Mouse (Mus musculus) midbrain, embryonic 15.5 days (tissue): ENCODE results near the gene Syt7. TPM values are rescaled to one million over a fixed set of nuclear protein-coding genes. Genes with fewer than 3 reads are reported as not detected.

Source experiments
- ATAC-seq: fragments of 200-750 bp; cut with Nextera tagmentation; replicated peaks from 2 replicates; pipeline ENCODE4 v1.8.0; 2017; ENCODE audit warnings: moderate TSS enrichment
- H3K27ac ChIP-seq: fragments of 300-500 bp; sonication (generic); 2 replicates; pipeline ENCODE4 v1.5.1; 2015; ENCODE audit warnings: mild to moderate bottlenecking, inconsistent platforms
- H3K27me3 ChIP-seq: fragments of 300-500 bp; sonication (generic); replicated peaks from 2 replicates; pipeline ENCODE4 v1.6.1; 2015; ENCODE audit warnings: inconsistent platforms
- H3K36me3 ChIP-seq: fragments of 300-500 bp; sonication (generic); replicated peaks from 2 replicates; pipeline ENCODE4 v1.6.1; 2015; ENCODE audit warnings: inconsistent platforms
- H3K4me1 ChIP-seq: fragments of 300-500 bp; sonication (generic); 2 replicates; pipeline ENCODE4 v1.6.1; 2015; ENCODE audit warnings: inconsistent platforms
- H3K4me2 ChIP-seq: fragments of 300-500 bp; sonication (generic); 2 replicates; pipeline ENCODE4 v1.6.1; 2015; ENCODE audit warnings: inconsistent platforms, mild to moderate bottlenecking, moderate library complexity
- H3K4me3 ChIP-seq: fragments of 300-500 bp; sonication (generic); 2 replicates; pipeline ENCODE4 v1.5.1; 2015; ENCODE audit warnings: mild to moderate bottlenecking, inconsistent platforms
- H3K9ac ChIP-seq: fragments of 300-500 bp; sonication (generic); 2 replicates; pipeline ENCODE4 v1.6.1; 2015; ENCODE audit warnings: mild to moderate bottlenecking, inconsistent platforms
- H3K9me3 ChIP-seq: fragments of 300-500 bp; sonication (generic); 2 replicates; pipeline ENCODE4 v1.6.1; 2016; ENCODE audit warnings: inconsistent platforms
- WGBS: fragments of 180-500 bp; shearing (Covaris S2); methylation state at CpG from one replicate; pipeline ENCODE4 v1.1.7; 2015; ENCODE audit warnings: mixed read lengths; 5-methylcytosine and 5-hydroxymethylcytosine counted together
- polyA plus RNA-seq: library from polyadenylated mRNA; unstranded; fragments of >200 nt; fragmentation: Nextera tagmentation; extraction: Ambion mirVana; gene quantifications from 2 replicates; pipeline ENCODE4 v1.2.1, GENCODE M21; 2015

Syt7 gene
- polyA plus RNA-seq, 1 experiment from 2014 or later, result 21.0 TPM

GRCm38 (mm10) chr19:10495670-10496069, 106.8 kb downstream of the Syt7 start:
- H3K4me2 ChIP-seq, result no peak overlapping the region
- H3K27me3 ChIP-seq, result no peaks in the 10 kb centered on the region
- no peaks in the 10 kb centered on the region for H3K36me3 ChIP-seq
- 89% methylated on average over 1 of the region's 1 CpGs for WGBS
- H3K9ac ChIP-seq, result no peak overlapping the region
- H3K9me3 ChIP-seq, result no peaks in the 10 kb centered on the region
- ATAC-seq, result no peak
- H3K27ac ChIP-seq, result no peak overlapping the region
- no peaks in the 10 kb centered on the region for H3K4me1 ChIP-seq
- H3K4me3 ChIP-seq, result no peak overlapping the region

- H3K4me1 ChIP-seq, result no peaks in the 10 kb centered on the region
- 36% methylated on average over 2 of the region's 2 CpGs for whole genome bisulfite sequencing
- no peak overlapping the region for H3K4me3 ChIP-seq
- H3K27ac ChIP-seq, result peak overlapping the region; percentile 39
- H3K9ac ChIP-seq, result no peak overlapping the region
- no peaks in the 10 kb centered on the region for H3K27me3 ChIP-seq
- no peak overlapping the region for H3K4me2 ChIP-seq
- peak; percentile 59; the same call in 1 of the 2 replicates for ATAC-seq
- H3K9me3 ChIP-seq, result no peaks in the 10 kb centered on the region
- no peaks in the 10 kb centered on the region; the same call in 1 of the 2 replicates for H3K36me3 ChIP-seq
Observed at GRCm38 (mm10) chr19:10496976-10497375, 108.1 kb downstream of the Syt7 start.

GRCm38 (mm10) chr19:10497512-10498160, 108.7 kb downstream of the Syt7 start:
- no peaks in the 10 kb centered on the region for H3K4me1 ChIP-seq
- peak overlapping the region; percentile 39 for H3K27ac ChIP-seq
- no peaks in the 10 kb centered on the region for H3K9me3 ChIP-seq
- no peak overlapping the region for H3K4me3 ChIP-seq
- 57% methylated on average over 8 of the region's 8 CpGs for WGBS
- no peak overlapping the region for H3K4me2 ChIP-seq
- no peaks in the 10 kb centered on the region; the same call in 1 of the 2 replicates for H3K36me3 ChIP-seq
- ATAC-seq, result peak; percentile 41; the same call in 1 of the 2 replicates
- H3K27me3 ChIP-seq, result no peaks in the 10 kb centered on the region
- no peak overlapping the region; the same call in 1 of the 2 replicates for H3K9ac ChIP-seq

- 96% methylated on average over 8 of the region's 8 CpGs for WGBS
- no peak overlapping the region for H3K9ac ChIP-seq
- ATAC-seq, result no peak
- H3K4me3 ChIP-seq, result no peak overlapping the region
- no peaks in the 10 kb centered on the region for H3K9me3 ChIP-seq
- no peaks in the 10 kb centered on the region for H3K4me1 ChIP-seq
- peaks cover under 1% of the 10 kb centered on the region; the same call in 1 of the 2 replicates for H3K36me3 ChIP-seq
- no peaks in the 10 kb centered on the region for H3K27me3 ChIP-seq
- H3K27ac ChIP-seq, result no peak overlapping the region
- H3K4me2 ChIP-seq, result no peak overlapping the region
Observed at GRCm38 (mm10) chr19:10500581-10500980, 111.7 kb downstream of the Syt7 start.

- no peak overlapping the region for H3K9ac ChIP-seq
- H3K27ac ChIP-seq, result no peak overlapping the region
- H3K4me3 ChIP-seq, result no peak overlapping the region
- WGBS, result 1% methylated on average over 4 of the region's 4 CpGs
- H3K27me3 ChIP-seq, result no peaks in the 10 kb centered on the region
- H3K4me1 ChIP-seq, result no peaks in the 10 kb centered on the region
- no peaks in the 10 kb centered on the region for H3K9me3 ChIP-seq
- H3K36me3 ChIP-seq, result peaks cover 6% of the 10 kb centered on the region; the same call in 1 of the 2 replicates
- H3K4me2 ChIP-seq, result no peak overlapping the region
- ATAC-seq, result peak; percentile 87
Observed at GRCm38 (mm10) chr19:10502571-10502970, 113.7 kb downstream of the Syt7 start.

Other genes starting within 250 kb of the Syt7 start
- gene Fads1, start 206.2 kb upstream of the Syt7 start, polyA plus RNA-seq, result 175 and 182 TPM in 2 replicates
- 324 and 334 TPM in 2 replicates for gene Tmem258, start 185.1 kb upstream of the Syt7 start, polyA plus RNA-seq
- gene Fen1, start 184.9 kb upstream of the Syt7 start, polyA plus RNA-seq, result 25.5 and 27.8 TPM in 2 replicates
- gene Myrf, start 148.3 kb upstream of the Syt7 start, polyA plus RNA-seq, result 0.62 and 0.79 TPM in 2 replicates
- gene Dagla, start 84.2 kb upstream of the Syt7 start, polyA plus RNA-seq, result 12.7 and 13.4 TPM in 2 replicates
- 1.7 and 2.4 TPM in 2 replicates for gene Lrrc10b, start 68.4 kb downstream of the Syt7 start, polyA plus RNA-seq
- gene Ppp1r32, start 93.8 kb downstream of the Syt7 start, polyA plus RNA-seq, result 2.4 and 3.7 TPM in 2 replicates
- 53.4 and 58.9 TPM in 2 replicates for gene Cpsf7, start 136.2 kb downstream of the Syt7 start, polyA plus RNA-seq
- gene Sdhaf2, start 137.1 kb downstream of the Syt7 start, polyA plus RNA-seq, result 61.0 and 64.5 TPM in 2 replicates
- 50.1 and 51.1 TPM in 2 replicates for gene Tmem216, start 167.1 kb downstream of the Syt7 start, polyA plus RNA-seq
- gene Cyb561a3, start 188.1 kb downstream of the Syt7 start, polyA plus RNA-seq, result 24.1 and 25.0 TPM in 2 replicates
- 38.8 and 43.6 TPM in 2 replicates for gene Tmem138, start 188.3 kb downstream of the Syt7 start, polyA plus RNA-seq
- gene Ddb1, start 216.2 kb downstream of the Syt7 start, polyA plus RNA-seq, result 252 and 255 TPM in 2 replicates
- 26.0 and 29.6 TPM in 2 replicates for gene Tkfc, start 216.6 kb downstream of the Syt7 start, polyA plus RNA-seq
- gene Vwce, start 245.1 kb downstream of the Syt7 start, polyA plus RNA-seq, result 1.0 and 1.6 TPM in 2 replicates